Mouse (Mus musculus) stomach, embryonic 14.5 days (tissue): ENCODE results near the gene Tcf7l2. TPM values are rescaled to one million over a fixed set of nuclear protein-coding genes. Genes with fewer than 3 reads are reported as not detected.

Source experiments
- ATAC-seq: fragments of 200-750 bp; cut with Nextera tagmentation; 2 replicates; pipeline ENCODE4 v1.8.0; 2017; ENCODE audit warnings: low read depth, moderate TSS enrichment; ENCODE audit not compliant: insufficient number of reproducible peaks, insufficient read depth, low FRiP score
- H3K27ac ChIP-seq: fragments of 300-500 bp; sonication (generic); 2 replicates; pipeline ENCODE4 v1.5.1; 2014; ENCODE audit warnings: mild to moderate bottlenecking, low read length, moderate library complexity, mixed read lengths
- H3K27me3 ChIP-seq: fragments of 300-500 bp; sonication (generic); 2 replicates; pipeline ENCODE4 v1.6.1; 2014; ENCODE audit warnings: low read length, control low read depth, mixed read lengths; ENCODE audit not compliant: control insufficient read depth, insufficient read depth
- H3K36me3 ChIP-seq: fragments of 300-500 bp; sonication (generic); 2 replicates; pipeline ENCODE4 v1.6.1; 2014; ENCODE audit warnings: mild to moderate bottlenecking, control low read depth, low read length, moderate library complexity, mixed read lengths; ENCODE audit not compliant: control insufficient read depth, insufficient read depth
- H3K4me1 ChIP-seq: fragments of 300-500 bp; sonication (generic); 2 replicates; pipeline ENCODE4 v1.6.1; 2014; ENCODE audit warnings: low read length, control low read depth, mixed read lengths; ENCODE audit not compliant: control insufficient read depth, insufficient read depth
- H3K4me2 ChIP-seq: fragments of 300-500 bp; sonication (generic); replicated peaks from 2 replicates; pipeline ENCODE4 v1.6.1; 2014; ENCODE audit warnings: low read depth, low read length, control low read depth
- H3K4me3 ChIP-seq: fragments of 300-500 bp; sonication (generic); 2 replicates; pipeline ENCODE4 v1.5.1; 2014; ENCODE audit warnings: low read depth, low read length, control low read depth
- H3K9ac ChIP-seq: fragments of 300-500 bp; sonication (generic); replicated peaks from 2 replicates; pipeline ENCODE4 v1.6.1; 2014; ENCODE audit warnings: low read depth, mild to moderate bottlenecking, control low read depth, low read length, moderate library complexity, mixed read lengths
- H3K9me3 ChIP-seq: fragments of 300-500 bp; sonication (generic); 2 replicates; pipeline ENCODE4 v1.6.1; 2016; ENCODE audit warnings: low read depth, low read length, control low read depth; ENCODE audit not compliant: control insufficient read depth
- WGBS: fragments of 180-500 bp; shearing (Covaris S2); extraction: QIAGEN DNeasy Blood & Tissue Kit; methylation state at CpG from one replicate; pipeline ENCODE4 v1.1.7; 2014; 5-methylcytosine and 5-hydroxymethylcytosine counted together
- polyA plus RNA-seq: library from polyadenylated mRNA; unstranded; fragments of >200 nt; fragmentation: Nextera tagmentation; extraction: Ambion mirVana; gene quantifications from 2 replicates; pipeline ENCODE4 v1.2.1, GENCODE M21; 2014

Tcf7l2 gene
- polyA plus RNA-seq, 1 experiment from 2014 or later, result 151 TPM

DNA sequence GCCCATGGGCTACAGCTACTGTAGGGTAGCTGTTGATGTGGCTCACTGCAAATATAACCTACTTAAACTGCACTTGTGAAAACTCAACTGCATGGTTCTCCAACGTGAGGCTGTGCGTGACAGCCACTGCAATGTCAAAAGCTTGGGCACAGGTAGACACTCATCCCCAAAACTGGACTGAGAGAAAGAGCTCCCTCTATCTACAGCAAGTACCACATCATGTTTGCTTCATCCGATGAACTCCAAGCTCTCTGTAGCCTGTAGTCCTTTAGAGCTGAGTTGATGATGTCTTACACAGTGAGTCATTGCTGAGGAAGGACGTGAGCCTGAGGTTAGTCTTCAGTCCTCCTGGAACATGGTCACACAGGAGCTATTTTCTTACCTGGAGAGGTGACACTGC, 115.7 kb downstream of the Tcf7l2 start:
- Histone ChIP-seq H3K4me3 (no peak overlapping the region), H3K27me3 (no peaks in the 10 kb centered on the region), H3K4me2 (no peak overlapping the region), H3K9ac (no peak overlapping the region), H3K27ac (no peak overlapping the region), H3K4me1 (peaks cover 4% of the 10 kb centered on the region; the same call in 1 of the 2 replicates), H3K36me3 (no peaks in the 10 kb centered on the region), H3K9me3 (no peaks in the 10 kb centered on the region)
- ATAC-seq, result no peak
- WGBS, result 87% methylated on average over 4 of the region's 4 CpGs

DNA sequence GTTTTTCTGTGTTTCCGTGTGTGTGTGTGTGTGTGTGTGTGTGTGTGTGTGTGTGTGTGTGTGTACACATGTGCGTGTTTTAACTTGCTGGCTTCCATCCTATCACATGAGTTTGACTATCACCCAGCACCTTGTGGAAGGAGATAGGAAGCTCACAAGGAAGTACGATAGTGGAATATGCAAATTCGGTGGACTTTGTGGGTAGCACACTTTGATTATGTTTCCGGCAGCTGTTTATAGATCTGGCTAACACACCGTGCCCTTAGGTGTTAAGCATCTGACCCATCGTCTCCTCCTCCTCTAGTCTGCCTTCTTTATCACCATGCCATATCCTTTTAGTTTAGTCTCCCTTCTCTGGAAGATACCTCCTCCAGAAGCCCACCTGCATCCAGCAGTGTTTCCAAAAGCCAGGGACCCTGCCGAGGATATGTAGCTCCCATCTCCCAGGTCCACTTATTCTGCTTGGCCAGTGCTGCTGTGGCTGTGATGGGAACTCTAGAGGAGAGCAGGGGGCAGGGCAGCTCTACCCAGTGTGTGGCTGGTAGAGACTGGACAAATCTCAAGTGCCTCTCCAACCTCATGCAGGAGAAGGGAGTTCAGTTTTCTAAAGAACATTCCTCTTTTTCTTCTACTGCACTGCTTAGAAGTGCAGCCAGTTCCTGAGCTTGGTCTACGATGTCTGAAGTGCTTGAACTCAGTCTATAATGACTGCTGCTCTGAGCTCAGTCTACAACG, 118.6 kb downstream of the Tcf7l2 start:
- H3K4me3 ChIP-seq, result no peak overlapping the region
- H3K4me2 ChIP-seq, result no peak overlapping the region
- no peak overlapping the region for H3K27ac ChIP-seq
- ATAC-seq, result no peak
- H3K27me3 ChIP-seq, result no peaks in the 10 kb centered on the region
- H3K9ac ChIP-seq, result no peak overlapping the region
- H3K36me3 ChIP-seq, result no peaks in the 10 kb centered on the region
- H3K9me3 ChIP-seq, result no peaks in the 10 kb centered on the region
- H3K4me1 ChIP-seq, result no peaks in the 10 kb centered on the region
- 71% methylated on average over 10 of the region's 10 CpGs for WGBS

DNA sequence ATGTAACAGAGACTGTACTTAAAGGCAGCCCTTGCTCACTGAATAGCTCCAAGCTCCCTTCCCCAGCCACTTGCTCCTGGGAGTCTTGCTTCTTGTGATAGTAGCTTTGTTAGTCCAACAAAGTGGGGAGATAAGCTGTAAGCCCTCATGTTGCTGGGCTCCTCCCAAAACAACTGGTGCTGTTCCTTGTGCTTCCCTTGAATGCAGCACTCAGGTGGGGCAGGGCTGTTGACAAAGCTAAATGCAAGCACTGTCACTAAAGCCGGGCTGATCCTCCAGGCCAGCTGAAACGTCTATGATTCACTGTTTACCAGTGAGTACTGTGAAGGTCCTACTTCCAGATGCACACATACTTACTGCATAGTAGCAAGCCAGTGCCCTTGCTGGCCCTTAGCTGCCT, 120.1 kb downstream of the Tcf7l2 start:
- Histone ChIP-seq H3K4me1 (no peaks in the 10 kb centered on the region), H3K4me3 (no peak overlapping the region), H3K27me3 (no peaks in the 10 kb centered on the region), H3K36me3 (peaks cover 4% of the 10 kb centered on the region; the same call in 1 of the 2 replicates), H3K27ac (no peak overlapping the region), H3K4me2 (no peak overlapping the region), H3K9ac (no peak overlapping the region), H3K9me3 (no peaks in the 10 kb centered on the region)
- no peak for ATAC-seq
- 55% methylated on average over 2 of the region's 2 CpGs for WGBS

DNA sequence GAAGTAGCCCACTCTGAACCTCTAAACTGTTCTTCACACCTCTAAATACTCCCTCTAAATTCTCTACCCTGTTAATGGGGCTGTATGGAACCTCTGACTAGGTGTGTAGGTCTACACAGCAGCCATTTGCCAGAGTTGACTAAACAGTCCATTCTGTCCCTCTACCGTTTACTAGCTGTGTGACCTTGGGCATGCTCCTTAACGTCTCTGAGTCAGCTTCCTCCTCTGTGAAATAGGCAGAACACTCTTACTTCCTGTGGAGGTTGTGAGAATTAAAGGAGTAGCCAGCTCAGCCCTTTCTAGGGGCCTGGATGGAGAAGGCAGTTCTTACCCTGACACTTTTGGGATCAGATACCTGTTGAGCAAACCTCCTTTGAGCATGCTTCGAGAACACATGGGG, 120.9 kb downstream of the Tcf7l2 start:
- H3K4me3 ChIP-seq, result no peak overlapping the region
- H3K9me3 ChIP-seq, result no peaks in the 10 kb centered on the region
- no peaks in the 10 kb centered on the region for H3K27me3 ChIP-seq
- H3K4me2 ChIP-seq, result no peak overlapping the region
- H3K4me1 ChIP-seq, result no peaks in the 10 kb centered on the region
- peaks cover 4% of the 10 kb centered on the region; the same call in 1 of the 2 replicates for H3K36me3 ChIP-seq
- no peak overlapping the region for H3K27ac ChIP-seq
- ATAC-seq, result no peak
- H3K9ac ChIP-seq, result no peak overlapping the region
- 74% methylated on average over 3 of the region's 3 CpGs for WGBS

DNA sequence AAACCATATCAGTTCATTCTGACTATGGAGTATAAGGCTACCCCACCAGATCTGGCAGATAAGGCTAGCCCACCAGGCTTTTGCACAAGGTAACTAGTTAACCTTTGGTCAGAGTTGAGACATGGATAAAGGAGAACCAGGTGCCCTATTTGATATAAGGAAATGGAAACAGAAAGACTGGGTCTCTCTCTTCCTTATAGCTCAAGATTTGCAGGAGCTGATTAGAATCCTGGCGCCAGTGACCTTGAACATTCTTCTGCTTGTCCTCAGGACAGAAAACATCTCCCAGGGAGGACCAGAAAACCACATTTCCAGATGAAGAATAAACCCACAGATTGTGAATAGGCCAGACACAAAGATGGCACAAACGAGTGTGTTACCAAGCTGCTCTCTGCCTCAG, 123.4 kb downstream of the Tcf7l2 start:
- no peak overlapping the region for H3K27ac ChIP-seq
- no peak for ATAC-seq

GRCm38 (mm10) chr19:55865774-55866578, 124.4 kb downstream of the Tcf7l2 start:
- Histone ChIP-seq H3K36me3 (peaks cover 4% of the 10 kb centered on the region; the same call in 1 of the 2 replicates), H3K9me3 (no peaks in the 10 kb centered on the region), H3K4me1 (no peaks in the 10 kb centered on the region; the same call in 1 of the 2 replicates), H3K9ac (no peak overlapping the region), H3K27ac (no peak overlapping the region), H3K27me3 (no peaks in the 10 kb centered on the region), H3K4me3 (no peak overlapping the region), H3K4me2 (no peak overlapping the region)
- ATAC-seq, result peak; percentile 65
- 73% methylated on average over 13 of the region's 13 CpGs for WGBS

More for the DNA sequence above, 123.4 kb downstream of the Tcf7l2 start:
- Histone ChIP-seq H3K4me3 (no peak overlapping the region), H3K9me3 (no peaks in the 10 kb centered on the region), H3K4me1 (no peaks in the 10 kb centered on the region; the same call in 1 of the 2 replicates), H3K36me3 (peaks cover 4% of the 10 kb centered on the region; the same call in 1 of the 2 replicates), H3K9ac (no peak overlapping the region), H3K27me3 (no peaks in the 10 kb centered on the region), H3K4me2 (no peak overlapping the region)
- 89% methylated on average over 2 of the region's 2 CpGs for WGBS

- no peak overlapping the region for H3K4me3 ChIP-seq
- H3K9me3 ChIP-seq, result no peaks in the 10 kb centered on the region
- ATAC-seq, result no peak
- peaks cover 4% of the 10 kb centered on the region; the same call in 1 of the 2 replicates for H3K36me3 ChIP-seq
- WGBS, result 70% methylated on average over 6 of the region's 6 CpGs
- no peak overlapping the region for H3K27ac ChIP-seq
- no peaks in the 10 kb centered on the region for H3K27me3 ChIP-seq
- H3K4me1 ChIP-seq, result no peaks in the 10 kb centered on the region; the same call in 1 of the 2 replicates
- H3K4me2 ChIP-seq, result no peak overlapping the region
- no peak overlapping the region for H3K9ac ChIP-seq
Measured at GRCm38 (mm10) chr19:55867255-55867654, 125.6 kb downstream of the Tcf7l2 start.

DNA sequence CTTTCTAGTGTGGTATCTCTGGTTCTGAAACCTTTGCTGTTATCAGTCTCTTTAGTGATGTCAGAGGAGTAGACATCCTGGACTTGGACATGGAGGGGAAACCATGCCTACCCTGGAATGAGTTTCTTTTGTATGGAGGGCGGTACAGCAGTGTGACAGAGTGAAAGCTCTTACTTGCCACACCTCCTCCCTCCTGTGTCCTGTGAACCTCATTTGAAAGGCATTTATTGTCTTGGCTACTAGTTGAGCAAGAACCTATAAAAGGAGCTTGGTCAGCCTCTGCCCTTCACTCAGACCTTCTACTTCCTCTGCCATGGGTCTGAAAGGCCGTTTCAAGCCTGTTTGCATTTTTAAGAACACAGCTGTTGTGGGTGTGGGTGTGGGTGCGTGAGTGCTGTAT, 126.3 kb downstream of the Tcf7l2 start:
- no peak overlapping the region for H3K9ac ChIP-seq
- no peak overlapping the region for H3K4me3 ChIP-seq
- H3K27me3 ChIP-seq, result no peaks in the 10 kb centered on the region
- H3K36me3 ChIP-seq, result peaks cover 4% of the 10 kb centered on the region; the same call in 1 of the 2 replicates
- no peak overlapping the region for H3K4me2 ChIP-seq
- no peaks in the 10 kb centered on the region for H3K9me3 ChIP-seq
- H3K27ac ChIP-seq, result no peak overlapping the region
- 71% methylated on average over 3 of the region's 3 CpGs for WGBS
- no peaks in the 10 kb centered on the region; the same call in 1 of the 2 replicates for H3K4me1 ChIP-seq
- ATAC-seq, result no peak
